Mouse (Mus musculus) stomach, postnatal 0 days (tissue): ENCODE data around the gene Efs. TPM values are rescaled to one million over a fixed set of nuclear protein-coding genes. Genes with fewer than 3 reads are reported as not detected.
"Not testable (repeated sequence)": the region's sequence is repeated elsewhere in the genome, so short reads cannot be mapped to it uniquely, and the experiment has no call there.

Experiments
- ATAC-seq: fragments of 200-750 bp; cut with Nextera tagmentation; 2 replicates; pipeline ENCODE4 v1.8.0; 2017; ENCODE audit not compliant: low FRiP score, low TSS enrichment
- DNase-seq: peaks from one replicate; pipeline ENCODE4 v3.0.0-alpha.2; 2016; ENCODE audit warnings: low spot score
- H3K27ac ChIP-seq: fragments of 300-500 bp; sonication (generic); replicated peaks from 2 replicates; pipeline ENCODE4 v1.5.1; 2014; ENCODE audit warnings: mild to moderate bottlenecking, control low read depth
- H3K27me3 ChIP-seq: fragments of 300-500 bp; sonication (generic); 2 replicates; pipeline ENCODE4 v1.6.1; 2014; ENCODE audit warnings: low read length; ENCODE audit not compliant: control insufficient read depth, insufficient read depth
- H3K36me3 ChIP-seq: fragments of 300-500 bp; sonication (generic); 2 replicates; pipeline ENCODE4 v1.6.1; 2014; ENCODE audit warnings: low read length, mixed read lengths; ENCODE audit not compliant: control insufficient read depth, insufficient read depth
- H3K4me1 ChIP-seq: fragments of 300-500 bp; sonication (generic); replicated peaks from 2 replicates; pipeline ENCODE4 v1.6.1; 2014; ENCODE audit warnings: antibody characterized with exemption; ENCODE audit not compliant: control insufficient read depth, insufficient read depth
- H3K4me2 ChIP-seq: fragments of 300-500 bp; sonication (generic); replicated peaks from 2 replicates; pipeline ENCODE4 v1.6.1; 2014; ENCODE audit warnings: low read depth, mild to moderate bottlenecking, control low read depth, moderate library complexity
- H3K4me3 ChIP-seq: fragments of 300-500 bp; sonication (generic); 2 replicates; pipeline ENCODE4 v1.5.1; 2014; ENCODE audit warnings: low read depth, low read length, control low read depth
- H3K9ac ChIP-seq: fragments of 300-500 bp; sonication (generic); 2 replicates; pipeline ENCODE4 v1.6.1; 2014; ENCODE audit warnings: mild to moderate bottlenecking, low read length, control low read depth, mixed read lengths
- H3K9me3 ChIP-seq: fragments of 300-500 bp; sonication (generic); 2 replicates; pipeline ENCODE4 v1.6.1; 2016; ENCODE audit warnings: low read length; ENCODE audit not compliant: control insufficient read depth
- CTCF ChIP-seq: IDR thresholded peaks from 2 replicates; pipeline ENCODE4 v1.5.1; 2016; ENCODE audit warnings: antibody characterized with exemption, low read depth, mild to moderate bottlenecking, moderate library complexity
- EP300 ChIP-seq: optimal IDR thresholded peaks from 2 replicates; pipeline ENCODE3; 2016; ENCODE audit warnings: antibody characterized with exemption
- WGBS: fragments of 180-500 bp; shearing (Covaris S2); extraction: QIAGEN DNeasy Blood & Tissue Kit; methylation state at CpG from one replicate; pipeline ENCODE4 v1.1.7; 2014; 5-methylcytosine and 5-hydroxymethylcytosine counted together
- polyA plus RNA-seq: library from polyadenylated mRNA; unstranded; fragments of >200 nt; fragmentation: Nextera tagmentation; extraction: Ambion mirVana; gene quantifications from 2 replicates; pipeline ENCODE4 v1.2.1, GENCODE M21; 2015

Gene Efs
- polyA plus RNA-seq, 1 experiment from 2014 or later, result 14.1 TPM

DNA sequence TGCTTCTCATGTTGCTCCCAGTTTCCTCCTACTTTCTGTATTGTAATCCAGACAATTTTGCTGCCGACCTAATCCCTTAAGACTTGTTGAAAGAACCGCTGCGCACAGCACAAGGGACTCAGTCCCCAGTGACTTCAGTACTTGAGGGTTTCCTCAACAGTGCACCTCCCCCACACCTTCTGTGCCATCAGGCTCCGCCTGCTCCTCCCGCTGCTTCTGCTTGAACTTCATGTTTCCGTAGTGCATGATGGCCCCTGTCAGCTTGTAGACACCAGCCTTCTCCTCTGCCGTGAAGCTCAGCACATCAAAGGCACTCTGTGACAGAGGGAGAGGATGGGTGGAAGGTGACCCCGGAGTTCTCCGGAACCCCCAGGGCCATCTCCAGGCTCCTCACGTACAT is 34.8 kb upstream of the Efs start:
- WGBS, result 61% methylated on average over 10 of the region's 10 CpGs
- no peak for DNase-seq
- TF ChIP-seq EP300 (no peak), CTCF (no peak)

DNA sequence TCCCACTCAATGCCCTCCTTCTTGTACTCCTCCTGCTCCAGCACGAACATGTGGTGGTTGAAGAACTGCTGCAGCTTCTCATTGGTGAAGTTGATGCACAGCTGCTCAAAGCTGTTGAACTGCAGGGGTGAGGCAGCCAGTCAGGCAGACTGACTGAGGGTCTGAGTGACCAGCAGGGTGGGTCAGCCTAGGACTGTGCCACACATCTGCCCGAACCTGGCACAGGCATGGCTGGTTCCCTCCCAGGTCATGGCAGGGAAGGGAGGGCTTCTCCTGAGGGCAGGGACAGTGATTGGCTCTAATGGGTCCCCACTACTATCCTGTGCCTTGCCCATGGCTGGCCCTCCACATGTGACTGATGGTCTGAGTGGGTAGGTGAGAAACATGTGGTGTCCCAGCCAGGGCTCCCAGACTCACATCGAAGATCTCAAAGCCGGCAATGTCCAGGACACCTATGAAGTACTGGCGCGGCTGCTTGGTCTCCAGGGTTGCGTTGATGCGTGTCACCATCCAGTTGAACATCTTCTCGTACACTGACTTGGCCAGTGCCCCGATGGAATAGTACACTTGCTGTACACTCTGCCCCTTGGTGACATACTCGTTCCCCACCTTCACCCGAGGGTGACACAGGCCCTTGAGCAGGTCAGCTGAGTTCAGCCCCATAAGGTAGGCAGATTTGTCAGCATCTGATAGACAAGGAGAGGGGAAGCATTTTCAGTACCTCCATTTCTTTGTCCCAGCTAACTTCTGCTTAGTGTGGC is 34.1 kb upstream of the Efs start:
- H3K9me3 ChIP-seq, H3K4me3 ChIP-seq, H3K36me3 ChIP-seq, DNase-seq, H3K9ac ChIP-seq, H3K27me3 ChIP-seq, H3K4me2 ChIP-seq, H3K4me1 ChIP-seq, H3K27ac ChIP-seq: not testable (repeated sequence)
- peak; percentile 32; the same call in 1 of the 2 replicates for ATAC-seq
- 92% methylated on average over 12 of the region's 12 CpGs for WGBS

More for the DNA sequence above, 34.8 kb upstream of the Efs start:
- no peak overlapping the region for H3K27ac ChIP-seq
- H3K4me1 ChIP-seq, result no peaks in the 10 kb centered on the region
- H3K27me3 ChIP-seq, result no peaks in the 10 kb centered on the region
- no peak for ATAC-seq
- no peaks in the 10 kb centered on the region for H3K36me3 ChIP-seq
- no peak overlapping the region for H3K4me3 ChIP-seq
- H3K9me3 ChIP-seq, result no peaks in the 10 kb centered on the region
- no peak overlapping the region for H3K4me2 ChIP-seq
- H3K9ac ChIP-seq, result no peak overlapping the region

DNA sequence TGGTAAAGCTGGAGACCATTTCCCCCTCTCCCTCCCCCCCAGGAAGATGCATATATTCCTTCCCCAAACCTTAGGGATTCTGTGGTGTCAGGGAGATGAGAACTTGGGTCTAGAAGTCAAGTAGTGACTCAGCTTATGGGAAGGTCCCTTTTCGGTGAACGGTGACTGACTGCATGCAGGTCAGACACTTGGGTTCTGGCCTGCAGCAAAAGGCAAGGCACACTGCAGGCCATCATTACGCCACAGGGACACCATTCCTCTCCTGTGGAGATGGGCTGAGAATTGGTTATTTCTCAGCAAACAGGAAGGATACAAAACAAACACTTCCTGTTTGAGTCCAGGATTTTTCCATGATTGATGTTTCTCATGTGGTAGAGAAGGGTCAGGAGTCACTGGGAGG is 33.3 kb upstream of the Efs start:
- TF ChIP-seq EP300, result no peak
- Histone ChIP-seq H3K9me3 (no peaks in the 10 kb centered on the region), H3K4me3 (no peak overlapping the region), H3K27me3 (no peaks in the 10 kb centered on the region), H3K4me1 (no peaks in the 10 kb centered on the region), H3K27ac (no peak overlapping the region), H3K4me2 (no peak overlapping the region), H3K9ac (no peak overlapping the region), H3K36me3 (no peaks in the 10 kb centered on the region)
- no peak for ATAC-seq
- no peak for DNase-seq
- 92% methylated on average over 3 of the region's 3 CpGs for WGBS

DNA sequence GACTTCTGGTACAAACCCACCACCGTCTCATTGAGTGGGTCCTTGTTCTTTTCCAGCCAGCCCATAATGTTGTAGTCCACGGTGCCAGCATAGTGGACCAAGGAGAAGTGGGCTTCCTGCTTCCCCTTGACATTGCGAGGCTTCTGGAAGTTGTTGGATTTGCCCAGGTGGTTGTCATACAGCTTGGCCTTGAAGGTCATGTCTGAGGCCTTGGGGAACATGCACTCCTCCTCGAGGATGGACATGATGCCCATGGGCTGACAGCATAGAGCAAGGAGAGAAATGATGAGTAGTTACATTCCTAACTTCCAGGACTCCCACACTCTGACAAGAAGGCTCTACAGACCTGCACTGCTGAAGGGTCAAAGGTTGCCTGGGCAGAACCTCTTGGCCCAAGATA is 32.6 kb upstream of the Efs start:
- WGBS, result 79% methylated on average over 4 of the region's 4 CpGs
- Histone ChIP-seq H3K4me2 (no peak overlapping the region), H3K27ac (no peak overlapping the region), H3K4me1 (no peaks in the 10 kb centered on the region), H3K27me3 (no peaks in the 10 kb centered on the region), H3K36me3 (no peaks in the 10 kb centered on the region), H3K4me3 (no peak overlapping the region), H3K9ac (no peak overlapping the region), H3K9me3 (no peaks in the 10 kb centered on the region)
- DNase-seq, result no peak
- TF ChIP-seq EP300 (no peak), CTCF (no peak)
- ATAC-seq, result no peak

DNA sequence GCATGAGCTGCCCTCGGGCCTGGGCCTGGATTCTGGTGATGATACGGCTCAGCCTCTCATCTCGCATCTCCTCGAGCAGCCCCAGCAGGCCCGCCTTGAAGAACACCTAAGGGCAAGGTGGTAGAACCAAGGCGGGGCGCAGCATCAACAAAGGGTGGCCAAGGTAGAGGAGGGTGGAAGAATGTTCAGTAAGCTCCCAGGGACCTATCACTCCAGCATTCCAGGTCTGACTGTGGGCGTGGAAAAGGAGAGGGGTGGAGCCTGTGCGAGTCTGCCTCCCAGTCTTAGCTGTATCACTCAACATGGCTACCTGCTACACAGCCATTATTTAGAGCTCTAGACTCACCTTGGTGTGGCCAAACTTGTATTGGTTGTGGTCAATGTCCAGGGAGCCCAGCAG is 30.6 kb upstream of the Efs start:
- no peaks in the 10 kb centered on the region for H3K27me3 ChIP-seq
- no peaks in the 10 kb centered on the region for H3K36me3 ChIP-seq
- DNase-seq (no peak), ATAC-seq (no peak)
- H3K9ac ChIP-seq, result no peak overlapping the region
- no peaks in the 10 kb centered on the region for H3K9me3 ChIP-seq
- TF ChIP-seq CTCF, result no peak
- TF ChIP-seq EP300, result no peak
- no peaks in the 10 kb centered on the region for H3K4me1 ChIP-seq
- H3K4me2 ChIP-seq, result no peak overlapping the region
- H3K4me3 ChIP-seq, result no peak overlapping the region
- WGBS, result 73% methylated on average over 9 of the region's 9 CpGs
- H3K27ac ChIP-seq, result no peak overlapping the region

DNA sequence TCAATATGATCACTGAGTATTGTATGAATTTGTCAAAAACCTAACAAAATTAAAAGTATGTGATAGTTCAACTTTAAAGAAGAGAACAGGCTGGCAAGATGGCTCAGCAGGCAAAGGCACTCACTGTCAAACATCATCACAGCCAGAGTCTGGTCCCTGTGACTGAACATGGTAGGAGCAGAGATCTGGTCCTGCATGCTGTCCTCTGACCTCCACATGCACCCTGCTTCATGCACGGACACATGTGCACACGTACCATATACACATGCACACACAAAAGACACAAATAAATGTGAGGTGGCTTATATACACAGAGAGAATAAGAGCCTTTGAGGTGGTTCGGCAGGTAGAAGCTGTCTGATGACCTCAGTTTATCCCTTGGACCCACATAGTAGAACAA is 29.6 kb upstream of the Efs start:
- TF ChIP-seq CTCF (no peak), EP300 (no peak)
- no peak overlapping the region for H3K4me3 ChIP-seq
- H3K4me2 ChIP-seq, result no peak overlapping the region
- DNase-seq (no peak), ATAC-seq (no peak)
- WGBS, result 70% methylated on average over 3 of the region's 3 CpGs
- H3K27me3 ChIP-seq, result no peaks in the 10 kb centered on the region
- no peak overlapping the region for H3K27ac ChIP-seq
- no peaks in the 10 kb centered on the region for H3K4me1 ChIP-seq
- no peaks in the 10 kb centered on the region for H3K9me3 ChIP-seq
- no peak overlapping the region for H3K9ac ChIP-seq
- no peaks in the 10 kb centered on the region for H3K36me3 ChIP-seq
